Mouse (Mus musculus): ENCODE measurements at regions not wholly inside any gene's neighbourhood (a gene's known extent, or its start where the extent isn't known, plus 50 kb on each side); places are given as distances from the start of the nearest gene placed in this dataset.

DNA sequence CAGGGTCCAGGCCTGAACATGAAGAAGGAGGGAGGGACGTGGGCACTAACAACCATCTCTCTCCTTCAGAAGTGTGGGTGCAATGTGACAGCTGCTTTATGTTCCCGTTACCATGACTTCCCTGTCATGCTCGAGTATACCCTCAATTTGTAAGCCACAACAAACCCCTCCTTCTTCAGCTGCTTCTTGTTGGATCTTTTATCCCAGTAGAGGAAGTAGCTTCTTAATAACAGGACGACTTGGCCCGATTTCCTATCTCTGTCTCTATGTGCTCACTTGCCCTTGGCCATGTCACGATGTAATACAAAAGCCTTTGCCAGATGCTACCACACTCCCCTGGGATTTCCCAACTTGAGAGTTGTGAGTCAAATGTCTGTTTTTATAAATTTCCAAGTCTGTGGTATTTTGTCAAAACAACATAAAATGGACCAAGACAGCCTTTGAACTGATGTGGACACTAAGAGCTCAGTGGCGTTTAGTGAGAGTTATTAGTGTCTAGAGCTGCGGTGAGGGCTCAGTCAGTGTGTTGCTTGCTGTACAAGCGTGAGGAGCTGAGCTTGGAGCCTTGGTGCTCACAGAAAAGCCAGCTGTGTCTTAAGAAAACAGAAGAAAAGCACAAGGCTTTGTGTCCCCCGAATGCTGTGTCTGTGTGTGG, 138.8 kb upstream of the Ddhd1 start:
- Histone ChIP-seq H3K27ac (replicated peaks; ENCODE audit: insufficient read depth, low read depth, low read length) (no peak overlapping the region), H3K36me3 (ENCODE audit: control insufficient read depth, insufficient read depth, low read length) (no peaks in the 10 kb centered on the region), H3K27me3 (ENCODE audit: control insufficient read depth, insufficient read depth, low read length) (no peaks in the 10 kb centered on the region), H3K79me2 (ENCODE audit: control insufficient read depth, insufficient read depth, low read length) (no peaks in the 10 kb centered on the region), H3K4me1 (ENCODE audit: control insufficient read depth, insufficient read depth, low read length) (no peaks in the 10 kb centered on the region; the same call in 1 of the 2 replicates), H3K9ac (ENCODE audit: low read depth, low read length) (no peak overlapping the region), H3K4me3 (ENCODE audit: insufficient read depth, low read depth, low read length) (no peak overlapping the region)
- no peak for TF ChIP-seq CTCF (IDR thresholded peaks at IDR 0.05; ENCODE audit: low read depth, low read length)
- no peak for TF ChIP-seq POLR2A (IDR thresholded peaks at IDR 0.05; ENCODE audit: extremely low read depth, insufficient read depth, low read length)
- no peak for DNase-seq (ENCODE audit: extremely low read depth, low read depth, low spot score)
- WGBS, result 80% methylated on average over 10 of the region's 10 CpGs

DNA sequence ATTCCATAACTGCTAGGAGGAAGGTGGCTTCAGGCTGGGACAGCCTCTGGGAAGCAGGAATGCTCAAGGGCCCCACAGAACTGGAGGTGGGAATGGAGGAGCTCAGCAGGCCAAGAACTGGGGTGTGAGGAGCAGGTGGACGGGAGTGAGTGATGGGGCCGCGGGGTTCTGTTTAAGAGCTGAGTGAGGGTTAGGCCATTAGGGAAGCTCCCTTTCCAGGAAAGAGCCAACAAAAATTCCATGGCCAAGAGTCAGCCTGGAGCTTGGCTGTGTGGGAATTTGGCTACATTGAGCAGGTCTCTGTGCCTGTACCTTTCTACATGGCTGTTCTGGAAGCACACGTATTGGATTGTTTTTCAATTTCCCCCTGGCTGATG, 139.4 kb upstream of the Ddhd1 start:
- H3K4me3 ChIP-seq (ENCODE audit: insufficient read depth, low read depth, low read length), result no peak overlapping the region
- no peaks in the 10 kb centered on the region for H3K79me2 ChIP-seq (ENCODE audit: control insufficient read depth, insufficient read depth, low read length)
- no peaks in the 10 kb centered on the region; the same call in 1 of the 2 replicates for H3K4me1 ChIP-seq (ENCODE audit: control insufficient read depth, insufficient read depth, low read length)
- no peak overlapping the region for H3K27ac ChIP-seq (replicated peaks; ENCODE audit: insufficient read depth, low read depth, low read length)
- H3K27me3 ChIP-seq (ENCODE audit: control insufficient read depth, insufficient read depth, low read length), result no peaks in the 10 kb centered on the region
- no peaks in the 10 kb centered on the region for H3K36me3 ChIP-seq (ENCODE audit: control insufficient read depth, insufficient read depth, low read length)
- TF ChIP-seq POLR2A (IDR thresholded peaks at IDR 0.05; ENCODE audit: extremely low read depth, insufficient read depth, low read length) (no peak), CTCF (IDR thresholded peaks at IDR 0.05; ENCODE audit: low read depth, low read length) (no peak)
- no peak overlapping the region for H3K9ac ChIP-seq (ENCODE audit: low read depth, low read length)
- no peak for DNase-seq (ENCODE audit: extremely low read depth, low read depth, low spot score)
- 97% methylated on average over 4 of the region's 4 CpGs for WGBS

DNA sequence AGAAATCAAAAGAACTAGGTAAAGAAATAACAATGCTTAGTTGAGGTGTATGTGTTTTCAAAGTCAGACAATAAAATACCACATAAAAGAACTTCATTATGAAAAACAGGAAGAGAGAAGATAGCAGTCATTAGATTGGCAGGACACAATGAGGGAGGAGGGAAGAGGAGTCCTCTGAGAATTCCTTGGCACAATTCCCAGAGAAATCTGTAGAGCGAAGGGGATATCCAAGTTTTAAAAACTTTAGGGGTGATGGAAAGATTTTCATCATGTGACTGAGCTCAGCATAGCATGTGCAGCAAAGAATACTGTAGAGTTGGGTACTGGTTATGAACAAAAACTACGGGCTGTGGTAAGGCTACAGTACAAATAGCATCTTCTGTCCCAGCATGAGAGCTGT, 141.3 kb upstream of the Ddhd1 start:
- Histone ChIP-seq H3K4me3 (ENCODE audit: insufficient read depth, low read depth, low read length) (no peak overlapping the region), H3K4me1 (ENCODE audit: control insufficient read depth, insufficient read depth, low read length) (no peaks in the 10 kb centered on the region; the same call in 1 of the 2 replicates), H3K36me3 (ENCODE audit: control insufficient read depth, insufficient read depth, low read length) (no peaks in the 10 kb centered on the region), H3K79me2 (ENCODE audit: control insufficient read depth, insufficient read depth, low read length) (no peaks in the 10 kb centered on the region), H3K27me3 (ENCODE audit: control insufficient read depth, insufficient read depth, low read length) (no peaks in the 10 kb centered on the region), H3K9ac (ENCODE audit: low read depth, low read length) (no peak overlapping the region), H3K27ac (replicated peaks; ENCODE audit: insufficient read depth, low read depth, low read length) (no peak overlapping the region)
- TF ChIP-seq POLR2A (IDR thresholded peaks at IDR 0.05; ENCODE audit: extremely low read depth, insufficient read depth, low read length), result no peak
- TF ChIP-seq CTCF (IDR thresholded peaks at IDR 0.05; ENCODE audit: low read depth, low read length), result no peak
- WGBS, result 86% methylated on average over 2 of the region's 2 CpGs
- DNase-seq (ENCODE audit: extremely low read depth, low read depth, low spot score), result no peak

DNA sequence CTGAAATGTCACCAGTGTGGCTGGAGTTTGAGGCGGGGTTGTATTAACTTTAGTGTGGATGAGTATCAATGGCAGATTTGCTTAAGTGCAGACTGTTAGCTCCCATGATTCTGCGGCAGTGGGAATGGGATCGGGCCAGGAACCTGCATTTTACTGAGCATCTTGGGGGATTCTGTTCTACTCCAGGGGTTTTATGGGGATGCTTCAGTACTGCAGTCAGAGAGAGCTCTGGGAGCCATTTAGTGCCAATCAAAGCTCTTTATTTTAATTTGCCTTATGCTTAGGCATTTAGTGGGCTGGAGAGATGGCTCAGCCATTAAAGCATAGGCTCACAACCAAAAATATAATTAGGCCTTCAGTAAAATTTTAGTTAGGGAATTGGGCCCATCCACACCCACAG, 148.0 kb upstream of the Ddhd1 start:
- WGBS, result 97% methylated on average over 3 of the region's 3 CpGs
- TF ChIP-seq CTCF (IDR thresholded peaks at IDR 0.05; ENCODE audit: low read depth, low read length) (no peak), POLR2A (IDR thresholded peaks at IDR 0.05; ENCODE audit: extremely low read depth, insufficient read depth, low read length) (no peak)
- Histone ChIP-seq H3K36me3 (ENCODE audit: control insufficient read depth, insufficient read depth, low read length) (no peaks in the 10 kb centered on the region), H3K79me2 (ENCODE audit: control insufficient read depth, insufficient read depth, low read length) (no peaks in the 10 kb centered on the region), H3K27ac (replicated peaks; ENCODE audit: insufficient read depth, low read depth, low read length) (no peak overlapping the region), H3K4me1 (ENCODE audit: control insufficient read depth, insufficient read depth, low read length) (no peaks in the 10 kb centered on the region; the same call in 1 of the 2 replicates), H3K4me3 (ENCODE audit: insufficient read depth, low read depth, low read length) (no peak overlapping the region), H3K27me3 (ENCODE audit: control insufficient read depth, insufficient read depth, low read length) (no peaks in the 10 kb centered on the region; the same call in 1 of the 2 replicates), H3K9ac (ENCODE audit: low read depth, low read length) (no peak overlapping the region)
- DNase-seq (ENCODE audit: extremely low read depth, low read depth, low spot score), result no peak

DNA sequence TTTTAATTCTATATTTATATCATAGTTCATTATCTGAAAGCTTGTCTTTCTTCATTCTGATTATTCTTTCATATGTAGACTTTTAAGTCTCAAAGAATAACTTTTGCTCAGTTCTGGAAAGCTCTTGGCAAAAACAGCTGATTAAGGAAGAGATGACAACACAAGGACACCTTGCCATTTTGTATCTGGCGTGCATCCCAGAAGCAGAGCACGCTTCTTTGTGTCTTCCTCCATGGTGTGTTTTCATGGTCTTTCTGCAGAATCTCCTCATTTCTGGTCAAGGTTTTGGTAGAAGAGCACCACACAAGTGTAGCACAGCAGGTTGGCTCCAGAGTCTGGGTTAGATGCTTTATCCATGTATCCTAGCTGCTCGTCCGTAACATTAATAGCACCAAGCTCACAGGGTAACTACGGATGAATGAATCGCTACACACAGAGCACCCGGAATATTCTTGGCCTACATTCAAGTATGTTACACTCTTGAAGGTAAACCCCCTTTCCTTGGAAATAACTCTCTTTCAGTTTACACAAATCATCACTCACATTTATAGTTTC, 148.9 kb upstream of the Ddhd1 start:
- Histone ChIP-seq H3K27ac (replicated peaks; ENCODE audit: insufficient read depth, low read depth, low read length) (no peak overlapping the region), H3K79me2 (ENCODE audit: control insufficient read depth, insufficient read depth, low read length) (no peaks in the 10 kb centered on the region), H3K4me1 (ENCODE audit: control insufficient read depth, insufficient read depth, low read length) (no peaks in the 10 kb centered on the region), H3K27me3 (ENCODE audit: control insufficient read depth, insufficient read depth, low read length) (no peaks in the 10 kb centered on the region; the same call in 1 of the 2 replicates), H3K9ac (ENCODE audit: low read depth, low read length) (no peak overlapping the region), H3K36me3 (ENCODE audit: control insufficient read depth, insufficient read depth, low read length) (no peaks in the 10 kb centered on the region), H3K4me3 (ENCODE audit: insufficient read depth, low read depth, low read length) (no peak overlapping the region)
- no peak for DNase-seq (ENCODE audit: extremely low read depth, low read depth, low spot score)
- TF ChIP-seq POLR2A (IDR thresholded peaks at IDR 0.05; ENCODE audit: extremely low read depth, insufficient read depth, low read length) (no peak), CTCF (IDR thresholded peaks at IDR 0.05; ENCODE audit: low read depth, low read length) (no peak)
- 92% methylated on average over 7 of the region's 7 CpGs for WGBS

DNA sequence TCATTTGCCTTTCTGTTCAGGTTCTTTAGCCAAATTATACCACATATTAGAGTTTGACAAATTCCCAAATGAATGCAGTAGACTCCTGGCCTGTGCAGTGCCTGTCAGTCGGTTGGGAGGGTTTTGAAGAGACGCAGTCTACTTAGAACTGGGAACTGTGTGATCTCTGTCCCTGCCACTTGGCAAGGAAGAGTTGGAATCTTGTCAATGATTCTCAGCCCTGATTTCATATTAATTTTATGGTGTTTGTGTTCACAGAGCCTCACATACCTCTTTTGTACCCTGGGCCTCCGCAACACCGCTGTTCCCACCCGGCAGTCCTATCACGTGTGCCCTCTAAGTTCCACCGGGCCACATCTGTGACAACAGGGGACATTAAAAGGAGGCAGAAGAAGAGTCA, 149.8 kb upstream of the Ddhd1 start:
- Histone ChIP-seq H3K4me1 (ENCODE audit: control insufficient read depth, insufficient read depth, low read length) (no peaks in the 10 kb centered on the region), H3K36me3 (ENCODE audit: control insufficient read depth, insufficient read depth, low read length) (no peaks in the 10 kb centered on the region), H3K9ac (ENCODE audit: low read depth, low read length) (no peak overlapping the region), H3K27me3 (ENCODE audit: control insufficient read depth, insufficient read depth, low read length) (no peaks in the 10 kb centered on the region; the same call in 1 of the 2 replicates), H3K79me2 (ENCODE audit: control insufficient read depth, insufficient read depth, low read length) (no peaks in the 10 kb centered on the region), H3K27ac (replicated peaks; ENCODE audit: insufficient read depth, low read depth, low read length) (no peak overlapping the region), H3K4me3 (ENCODE audit: insufficient read depth, low read depth, low read length) (no peak overlapping the region)
- TF ChIP-seq CTCF (IDR thresholded peaks at IDR 0.05; ENCODE audit: low read depth, low read length) (no peak), POLR2A (IDR thresholded peaks at IDR 0.05; ENCODE audit: extremely low read depth, insufficient read depth, low read length) (no peak)
- WGBS, result 92% methylated on average over 7 of the region's 7 CpGs
- DNase-seq (ENCODE audit: extremely low read depth, low read depth, low spot score), result peak; percentile 16
